Mouse (Mus musculus): ENCODE data around the gene Slc35a3. TPM values are rescaled to one million over a fixed set of nuclear protein-coding genes. Genes with fewer than 3 reads are reported as not detected.

Slc35a3 gene
- polyA plus RNA-seq, 1 experiment from 2014 or later, result 14.8 TPM

- H3K27ac ChIP-seq, result no peak overlapping the region
- H3K4me2 ChIP-seq (ENCODE audit: low read length), result no peak overlapping the region
- TF ChIP-seq CTCF (IDR thresholded peaks at IDR 0.05; ENCODE audit: low read depth), result no peak
These were observed 63.8 kb downstream of the Slc35a3 start for GRCm38 (mm10) chr3:116648805-116649204.

GRCm38 (mm10) chr3:116646387-116646786, 66.2 kb downstream of the Slc35a3 start:
- DNase-seq (ENCODE audit: low spot score) (no peak), ATAC-seq (replicated peaks; ENCODE audit: low FRiP score, low read depth) (no peak)
- TF ChIP-seq CTCF (IDR thresholded peaks at IDR 0.05; ENCODE audit: low read depth), result no peak
- peaks cover 42% of the 10 kb centered on the region for H3K36me3 ChIP-seq (ENCODE audit: insufficient read depth, low read length)
- no peak overlapping the region for H3K4me2 ChIP-seq (ENCODE audit: low read length)
- H3K9ac ChIP-seq (ENCODE audit: low read depth, low read length), result no peak overlapping the region
- no peak overlapping the region for H3K27ac ChIP-seq
- no peaks in the 10 kb centered on the region for H3K27me3 ChIP-seq (ENCODE audit: insufficient read depth, low read length)
- 93% methylated on average over 1 of the region's 1 CpGs for WGBS
- H3K4me1 ChIP-seq (replicated peaks; ENCODE audit: insufficient read depth, low read length), result no peaks in the 10 kb centered on the region
- no peak overlapping the region for H3K4me3 ChIP-seq (replicated peaks; ENCODE audit: low read depth, low read length)
- no peaks in the 10 kb centered on the region for H3K9me3 ChIP-seq (replicated peaks; ENCODE audit: low read length)

More at GRCm38 (mm10) chr3:116648805-116649204, 63.8 kb downstream of the Slc35a3 start:
- no peak for DNase-seq (ENCODE audit: low spot score)
- WGBS, result 96% methylated on average over 7 of the region's 7 CpGs
- Histone ChIP-seq H3K9ac (ENCODE audit: low read depth, low read length) (no peak overlapping the region), H3K36me3 (ENCODE audit: insufficient read depth, low read length) (peaks cover 28% of the 10 kb centered on the region; the same call in 1 of the 2 replicates), H3K9me3 (replicated peaks; ENCODE audit: low read length) (no peaks in the 10 kb centered on the region), H3K27me3 (ENCODE audit: insufficient read depth, low read length) (no peaks in the 10 kb centered on the region), H3K4me3 (replicated peaks; ENCODE audit: low read depth, low read length) (no peak overlapping the region), H3K4me1 (replicated peaks; ENCODE audit: insufficient read depth, low read length) (no peaks in the 10 kb centered on the region)
- ATAC-seq (replicated peaks; ENCODE audit: low FRiP score, low read depth), result no peak

GRCm38 (mm10) chr3:116642373-116642772, 70.3 kb downstream of the Slc35a3 start:
- H3K36me3 ChIP-seq (ENCODE audit: insufficient read depth, low read length), result peaks cover 60% of the 10 kb centered on the region
- no peak for DNase-seq (ENCODE audit: low spot score)
- WGBS, result 93% methylated on average over 2 of the region's 2 CpGs

GRCm38 (mm10) chr3:116641811-116642371, 70.7 kb downstream of the Slc35a3 start:
- Histone ChIP-seq H3K9ac (ENCODE audit: low read depth, low read length) (no peak overlapping the region), H3K36me3 (ENCODE audit: insufficient read depth, low read length) (peaks cover 64% of the 10 kb centered on the region), H3K27ac (no peak overlapping the region), H3K4me3 (replicated peaks; ENCODE audit: low read depth, low read length) (no peak overlapping the region), H3K4me1 (replicated peaks; ENCODE audit: insufficient read depth, low read length) (no peaks in the 10 kb centered on the region), H3K4me2 (ENCODE audit: low read length) (no peak overlapping the region), H3K9me3 (replicated peaks; ENCODE audit: low read length) (no peaks in the 10 kb centered on the region), H3K27me3 (ENCODE audit: insufficient read depth, low read length) (no peaks in the 10 kb centered on the region)
- no peak for ATAC-seq (replicated peaks; ENCODE audit: low FRiP score, low read depth)
- 86% methylated on average over 6 of the region's 6 CpGs for WGBS
- no peak for TF ChIP-seq CTCF (IDR thresholded peaks at IDR 0.05; ENCODE audit: low read depth)
- no peak for DNase-seq (ENCODE audit: low spot score)

More at GRCm38 (mm10) chr3:116642373-116642772, 70.3 kb downstream of the Slc35a3 start:
- Histone ChIP-seq H3K4me3 (replicated peaks; ENCODE audit: low read depth, low read length) (no peak overlapping the region), H3K9me3 (replicated peaks; ENCODE audit: low read length) (no peaks in the 10 kb centered on the region), H3K9ac (ENCODE audit: low read depth, low read length) (no peak overlapping the region), H3K4me2 (ENCODE audit: low read length) (no peak overlapping the region), H3K27me3 (ENCODE audit: insufficient read depth, low read length) (no peaks in the 10 kb centered on the region), H3K4me1 (replicated peaks; ENCODE audit: insufficient read depth, low read length) (no peaks in the 10 kb centered on the region), H3K27ac (no peak overlapping the region)
- no peak for TF ChIP-seq CTCF (IDR thresholded peaks at IDR 0.05; ENCODE audit: low read depth)
- no peak for ATAC-seq (replicated peaks; ENCODE audit: low FRiP score, low read depth)

GRCm38 (mm10) chr3:116640024-116640423, 72.6 kb downstream of the Slc35a3 start:
- peaks cover 72% of the 10 kb centered on the region for H3K36me3 ChIP-seq (ENCODE audit: insufficient read depth, low read length)
- no peak overlapping the region for H3K27ac ChIP-seq
- no peak for ATAC-seq (replicated peaks; ENCODE audit: low FRiP score, low read depth)

GRCm38 (mm10) chr3:116638572-116638971, 74.1 kb downstream of the Slc35a3 start:
- TF ChIP-seq CTCF (IDR thresholded peaks at IDR 0.05; ENCODE audit: low read depth), result no peak
- DNase-seq (ENCODE audit: low spot score), result no peak
- Histone ChIP-seq H3K9me3 (replicated peaks; ENCODE audit: low read length) (no peaks in the 10 kb centered on the region), H3K4me1 (replicated peaks; ENCODE audit: insufficient read depth, low read length) (no peaks in the 10 kb centered on the region), H3K9ac (ENCODE audit: low read depth, low read length) (no peak overlapping the region), H3K4me2 (ENCODE audit: low read length) (no peak overlapping the region), H3K27ac (no peak overlapping the region), H3K27me3 (ENCODE audit: insufficient read depth, low read length) (no peaks in the 10 kb centered on the region), H3K36me3 (ENCODE audit: insufficient read depth, low read length) (peaks cover 70% of the 10 kb centered on the region), H3K4me3 (replicated peaks; ENCODE audit: low read depth, low read length) (no peak overlapping the region)
- no peak for ATAC-seq (replicated peaks; ENCODE audit: low FRiP score, low read depth)
- WGBS, result 78% methylated on average over 7 of the region's 7 CpGs

More at GRCm38 (mm10) chr3:116640024-116640423, 72.6 kb downstream of the Slc35a3 start:
- 85% methylated on average over 1 of the region's 1 CpGs for WGBS
- no peak for TF ChIP-seq CTCF (IDR thresholded peaks at IDR 0.05; ENCODE audit: low read depth)
- H3K4me2 ChIP-seq (ENCODE audit: low read length), result no peak overlapping the region
- no peaks in the 10 kb centered on the region for H3K27me3 ChIP-seq (ENCODE audit: insufficient read depth, low read length)
- no peaks in the 10 kb centered on the region for H3K9me3 ChIP-seq (replicated peaks; ENCODE audit: low read length)
- DNase-seq (ENCODE audit: low spot score), result no peak
- no peaks in the 10 kb centered on the region for H3K4me1 ChIP-seq (replicated peaks; ENCODE audit: insufficient read depth, low read length)
- no peak overlapping the region for H3K9ac ChIP-seq (ENCODE audit: low read depth, low read length)
- H3K4me3 ChIP-seq (replicated peaks; ENCODE audit: low read depth, low read length), result no peak overlapping the region
